In the genomic region with DNA sequence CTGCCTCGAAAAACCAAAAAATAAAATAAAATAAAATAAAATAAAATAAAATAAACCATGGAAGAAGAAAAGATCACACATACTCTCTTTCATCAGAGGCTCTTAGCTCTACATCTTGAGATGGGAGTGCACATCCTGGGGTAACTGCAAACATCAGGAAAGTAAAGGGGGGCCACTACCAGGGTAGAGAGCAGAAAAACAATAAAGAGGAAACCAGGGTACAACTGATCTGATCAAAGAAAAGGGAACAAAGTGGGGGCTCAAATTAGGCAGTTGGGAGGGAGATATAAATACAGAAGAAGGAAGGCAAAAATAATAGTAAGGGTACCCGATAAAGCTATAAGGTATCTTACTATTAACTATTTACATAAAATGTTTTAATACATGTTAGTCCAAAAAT, we compare ENCODE assay signal across 39 mouse cellular contexts. TPM values are rescaled to one million over a fixed set of nuclear protein-coding genes. Genes with fewer than 3 reads are reported as not detected.
"Had no signal": no experiment of that assay in that cellular context is flagged by ENCODE, and none has a peak within 500 bp of the region (broad histone marks: within the 10 kb centered on the region; RNA-seq: fewer than 3 reads in every experiment).

No protein-coding gene starts in this region.

- H3K4me1 ChIP-seq: intestine, embryonic 15.5 days; kidney, embryonic 15.5 days had no signal

- H3K9me3 ChIP-seq: heart, embryonic 12.5 days; heart, embryonic 13.5 days; heart, embryonic 15.5 days; hindbrain, embryonic 10.5 days; hindbrain, embryonic 12.5 days; hindbrain, embryonic 13.5 days; hindbrain, embryonic 15.5 days; intestine, embryonic 15.5 days; kidney, embryonic 15.5 days had no signal

- H3K9ac ChIP-seq: heart, embryonic 12.5 days; heart, embryonic 13.5 days; heart, embryonic 15.5 days; hindbrain, embryonic 12.5 days; hindbrain, embryonic 13.5 days; hindbrain, embryonic 14.5 days; hindbrain, embryonic 15.5 days; intestine, embryonic 15.5 days; kidney, embryonic 15.5 days had no signal

- H3K27me3 ChIP-seq: heart, embryonic 12.5 days; heart, embryonic 13.5 days; heart, embryonic 15.5 days; hindbrain, embryonic 12.5 days; hindbrain, embryonic 13.5 days; hindbrain, embryonic 15.5 days; intestine, embryonic 15.5 days; kidney, embryonic 15.5 days had no signal

- H3K36me3 ChIP-seq: hindbrain, embryonic 13.5 days had no signal

- ATAC-seq: hindbrain, embryonic 16.5 days; hindbrain, postnatal 0 days; inflammation-experienced regulatory T-cells, adult 6 months; intestine, embryonic 15.5 days; intestine, embryonic 16.5 days; intestine, postnatal 0 days had no signal

- H3K4me3 ChIP-seq: heart, embryonic 12.5 days; heart, embryonic 13.5 days; heart, embryonic 15.5 days; hindbrain, embryonic 10.5 days; hindbrain, embryonic 12.5 days; hindbrain, embryonic 13.5 days; hindbrain, embryonic 15.5 days; intestine, embryonic 15.5 days; kidney, embryonic 15.5 days; layer of hippocampus, adult 2 months; left cerebral cortex, adult 2 months had no signal

- DNase-seq: heart, postnatal 10 days; heart, postnatal 14 days; heart, postnatal 36 days; heart, postnatal 4 days; kidney, adult 11 months; kidney, adult 18-20 months; kidney, adult 2 months; kidney, adult 8-10 months; kidney, adult 9 months; kidney, postnatal 10 days; kidney, postnatal 14 days; kidney, postnatal 25 days; kidney, postnatal 36 days; kidney, postnatal 4 days; layer of hippocampus, adult 9-11 months; layer of hippocampus, postnatal 36 days had no signal

- H3K27ac ChIP-seq: heart, embryonic 13.5 days; heart, embryonic 15.5 days; hindbrain, embryonic 10.5 days; hindbrain, embryonic 12.5 days; hindbrain, embryonic 13.5 days; hindbrain, embryonic 14.5 days; hindbrain, embryonic 15.5 days; hindbrain, postnatal 0 days; intestine, embryonic 15.5 days; kidney, embryonic 15.5 days; kidney, postnatal 0 days; layer of hippocampus, adult 2 months; left cerebral cortex, adult 2 months had no signal

RNA-seq across cellular contexts. Expression of gene Lhx1, which starts 48.7 kb away (rescaled TPM):
- total RNA-seq: heart, postnatal 10 days; heart, postnatal 14 days; heart, postnatal 25 days; heart, postnatal 36 days; heart, postnatal 4 days; hematopoietic stem cell, adult 5-6 weeks had no signal
- polyA plus RNA-seq: heart, embryonic 13.5 days; heart, embryonic 14.5 days; heart, embryonic 15.5 days; heart, embryonic 16.5 days; heart, postnatal 0 days; inflammation-experienced regulatory T-cells, adult 6 months had no signal
